Mouse (Mus musculus): ENCODE data around the gene Recql.

Recql gene

DNA sequence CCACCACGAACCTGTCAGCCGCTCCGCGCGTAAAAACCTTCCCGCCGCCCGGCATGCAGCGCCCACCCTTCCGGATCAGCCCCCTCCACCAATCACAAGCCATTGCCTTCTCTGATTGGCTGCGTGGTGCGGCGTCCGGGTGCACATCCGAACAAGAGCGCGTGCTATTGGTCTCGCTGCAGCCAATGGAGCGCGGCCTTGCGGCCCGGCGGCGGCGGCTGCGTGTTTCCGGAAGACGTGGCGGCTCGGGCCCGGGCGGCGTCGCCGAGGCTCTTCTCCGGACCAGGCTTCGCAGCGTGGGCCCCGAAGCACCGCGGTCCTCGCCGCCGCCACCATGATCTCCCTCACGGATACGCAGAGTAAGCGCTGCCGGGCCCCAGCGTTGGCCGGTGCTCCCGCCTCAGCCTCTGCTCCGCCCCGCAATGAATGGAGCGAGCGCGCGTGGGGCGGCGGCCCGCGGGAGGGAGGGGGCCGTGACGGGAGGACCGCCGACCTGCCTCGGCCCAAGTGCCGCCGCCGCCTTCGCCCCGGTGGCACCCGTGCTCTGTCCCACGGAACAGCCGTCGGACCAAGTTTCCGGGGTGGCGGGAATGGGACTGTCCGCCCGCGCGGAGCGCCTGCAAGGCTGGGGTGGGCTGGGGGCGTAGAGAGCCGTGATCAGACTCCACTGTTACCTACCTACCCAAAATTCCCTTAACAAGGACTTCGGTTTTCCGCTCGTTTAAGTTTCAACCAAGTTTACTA lies at the start of gene Recql, which contains the start of gene Golt1b:
TSS of gene Recql (minus strand) at position 77 of the 744 bp plus-strand sequence.
TSS of gene Golt1b (plus strand) at position 211 of the 744 bp plus-strand sequence.
- peak; percentile 97 for DNase-seq (ENCODE audit: low read depth, low spot score)

DNA sequence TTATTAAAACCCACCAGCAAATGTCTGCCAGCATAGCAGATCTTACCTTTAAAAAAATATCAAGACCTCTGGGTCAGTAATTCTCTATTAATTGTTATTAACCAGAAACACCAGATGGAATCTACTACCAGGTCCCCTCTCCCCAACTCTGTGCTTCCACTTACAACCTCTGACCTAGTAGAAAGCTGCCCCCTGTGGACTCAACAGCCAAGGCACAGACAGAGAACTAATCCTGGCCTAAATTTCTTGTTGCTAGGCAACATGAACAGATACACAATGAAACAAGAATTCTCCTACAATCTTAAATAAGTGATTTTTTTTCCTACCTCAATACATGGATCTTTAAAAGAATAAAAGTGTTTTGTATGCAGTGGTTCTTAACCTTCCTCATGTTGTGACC lies 42.2 kb upstream of the Recql start:
- no peak for DNase-seq (ENCODE audit: low read depth, low spot score)

DNA sequence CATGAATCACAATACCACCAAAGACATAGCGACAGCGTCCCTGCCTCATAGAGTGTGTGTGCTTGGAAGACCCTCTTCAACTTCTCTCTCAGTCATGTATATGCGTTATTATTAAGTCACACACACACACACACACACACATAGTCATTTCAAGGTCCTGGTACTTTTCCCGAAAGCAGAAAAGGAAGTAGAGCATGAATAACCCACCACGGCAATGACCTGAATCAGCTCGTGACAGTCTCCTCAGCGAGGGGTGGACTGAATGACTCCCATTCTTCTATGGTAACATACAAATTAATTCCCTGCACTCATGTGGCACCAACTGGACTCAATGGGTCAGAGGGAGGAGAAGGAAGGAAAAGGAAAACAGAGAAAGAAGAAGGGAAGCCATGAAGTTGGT lies 38.1 kb upstream of the Recql start:
- no peak for DNase-seq (ENCODE audit: low read depth, low spot score)

DNA sequence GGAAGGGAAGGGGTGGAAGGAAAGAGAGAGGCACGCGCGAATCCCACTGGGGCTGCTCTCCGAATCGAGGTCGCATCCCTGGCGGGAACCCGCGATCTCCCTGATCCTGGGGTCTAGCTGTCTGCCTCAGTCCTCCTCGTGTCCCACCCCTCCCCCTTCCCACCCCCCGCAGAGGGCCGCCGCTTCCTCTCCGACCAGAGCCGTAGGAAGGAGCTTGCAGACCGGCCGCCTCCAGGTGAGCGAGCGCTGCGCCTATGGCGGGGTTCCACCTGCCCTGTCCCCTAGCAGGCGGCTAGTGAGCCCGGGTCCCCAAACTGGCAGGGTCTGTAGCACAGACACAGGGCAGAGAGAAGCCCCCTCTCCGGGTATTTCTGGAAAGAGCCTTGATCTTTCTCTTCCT lies 27.7 kb upstream of the Recql start:
- no peak for DNase-seq (ENCODE audit: low read depth, low spot score)

DNA sequence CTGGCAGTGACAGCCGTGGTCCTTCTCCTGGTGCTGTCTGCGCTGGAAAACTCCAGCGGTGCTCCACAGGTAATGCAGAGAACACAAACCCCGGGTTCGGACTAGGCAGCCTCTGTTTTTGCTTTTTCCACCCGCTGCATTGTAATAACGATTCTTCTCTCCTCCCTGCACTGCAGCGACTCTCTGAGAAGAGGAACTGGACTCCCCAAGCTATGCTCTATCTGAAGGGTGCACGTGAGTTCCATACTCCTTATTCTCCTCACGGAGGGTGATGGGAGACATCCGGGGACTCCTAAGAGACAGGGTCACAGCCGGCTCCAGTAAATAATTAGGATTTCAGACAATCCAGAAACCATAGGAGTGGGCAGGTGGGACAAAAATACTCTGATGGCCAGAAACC lies 27.0 kb upstream of the Recql start:
- no peak for DNase-seq (ENCODE audit: low read depth, low spot score)

DNA sequence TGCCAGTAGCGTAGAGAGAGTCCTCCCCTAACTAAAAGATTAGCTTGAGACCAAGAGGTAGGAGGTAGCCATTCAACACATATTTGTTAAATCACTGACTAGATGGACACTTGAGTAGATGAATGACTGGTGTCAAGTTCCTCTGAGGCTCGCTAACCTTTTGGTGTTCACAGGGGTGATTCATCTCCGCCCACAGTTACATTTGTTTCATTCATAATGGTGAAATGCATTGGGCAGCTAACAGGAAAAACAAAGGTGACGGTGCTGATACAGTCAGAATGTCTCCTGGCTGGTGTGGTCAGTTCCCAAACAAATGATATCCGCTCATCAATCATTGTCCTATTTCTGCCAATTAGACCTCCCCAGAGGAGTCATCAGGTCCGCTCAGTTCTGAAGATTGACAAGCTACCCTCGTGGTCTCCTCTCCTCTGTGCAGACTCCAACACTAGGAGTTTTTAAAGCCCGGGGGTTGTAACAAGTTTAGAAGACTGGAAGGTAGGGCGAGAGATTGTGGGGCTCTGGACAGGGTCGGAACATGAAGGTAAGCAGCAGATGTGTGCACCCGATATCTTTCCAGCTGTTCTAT lies 26.1 kb upstream of the Recql start, which contains the start of gene Spx:
TSS of gene Spx (plus strand) at position 536 of the 586 bp plus-strand sequence.
- DNase-seq (ENCODE audit: low read depth, low spot score): no peak

DNA sequence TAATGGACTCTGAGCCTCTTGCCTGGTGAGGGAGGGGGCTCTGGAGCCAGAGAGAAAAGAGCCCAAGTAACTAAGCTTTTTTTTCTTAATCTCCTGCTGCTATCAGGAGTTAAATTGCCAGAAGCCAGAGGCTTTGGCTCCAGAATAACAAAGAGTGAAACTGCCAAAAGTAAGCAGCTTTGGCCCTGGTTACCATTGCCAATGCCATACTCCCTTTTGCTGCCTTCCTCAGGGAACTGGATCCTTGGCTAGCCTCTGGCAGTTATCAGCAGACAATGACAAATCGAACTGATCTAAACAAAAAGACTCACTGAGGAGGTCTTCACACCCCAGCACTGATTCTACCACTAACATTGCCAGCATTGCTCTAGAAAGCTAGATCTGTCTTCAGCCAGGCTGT lies 24.3 kb upstream of the Recql start:
- no peak for DNase-seq (ENCODE audit: low read depth, low spot score)

DNA sequence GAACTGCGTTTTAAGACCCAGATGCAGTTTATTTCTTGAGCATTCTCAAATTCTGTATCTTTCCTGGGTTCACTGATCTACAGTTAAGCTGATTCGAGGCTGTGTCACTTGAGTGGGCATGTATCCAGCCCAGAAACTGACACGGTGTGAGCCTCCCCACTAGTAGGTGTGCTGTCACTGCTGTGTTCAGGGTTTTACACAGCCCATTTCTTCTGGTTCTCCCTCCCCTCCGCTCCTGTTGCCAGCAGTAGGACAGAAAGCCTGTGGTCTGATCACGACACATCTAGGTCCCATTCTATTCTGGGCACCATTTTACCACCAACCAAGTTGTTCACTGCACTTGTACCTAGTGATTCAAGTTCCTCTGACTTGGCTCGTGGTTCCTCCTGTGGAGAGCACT lies 8.9 kb upstream of the Recql start:
- DNase-seq (ENCODE audit: low read depth, low spot score): no peak

DNA sequence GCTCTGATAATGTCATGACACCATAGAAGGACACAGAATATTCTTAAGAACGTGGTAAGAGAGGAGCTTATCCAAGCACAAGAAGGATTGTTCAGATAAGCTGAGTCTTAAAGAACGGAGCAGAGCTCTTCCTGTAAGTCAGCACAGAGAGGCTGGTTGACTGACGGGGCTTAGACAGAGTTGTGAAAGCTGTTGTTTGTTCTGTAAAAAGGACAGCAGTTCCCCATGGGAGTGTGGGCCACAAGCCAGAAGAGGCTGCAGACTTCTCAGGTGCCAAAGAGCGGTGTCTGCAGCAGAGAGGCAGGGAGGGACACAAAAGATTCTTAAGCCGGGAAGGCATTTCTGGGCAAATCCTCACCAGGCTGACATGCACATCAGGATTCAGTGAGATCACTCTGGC lies 7.8 kb upstream of the Recql start:
- no peak for DNase-seq (ENCODE audit: low read depth, low spot score)

DNA sequence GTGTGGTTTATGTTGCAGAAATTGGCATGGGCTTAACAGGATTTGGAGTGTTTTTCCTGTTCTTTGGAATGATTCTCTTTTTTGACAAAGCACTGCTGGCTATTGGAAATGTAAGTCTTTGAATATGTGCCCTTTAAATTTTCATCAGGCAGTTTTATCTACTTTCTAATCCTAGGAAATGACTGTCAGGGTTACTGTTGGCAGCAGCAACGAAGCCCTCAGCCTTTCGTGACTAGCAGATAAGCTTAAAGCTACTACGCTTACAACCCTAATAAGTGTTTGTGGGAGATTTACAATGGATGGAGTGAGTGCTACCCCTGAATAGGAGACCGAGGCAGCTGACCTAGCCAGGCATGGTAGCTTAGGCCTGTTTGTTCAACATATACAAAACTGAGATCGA lies 5.4 kb upstream of the Recql start:
- DNase-seq (ENCODE audit: low read depth, low spot score): no peak

DNA sequence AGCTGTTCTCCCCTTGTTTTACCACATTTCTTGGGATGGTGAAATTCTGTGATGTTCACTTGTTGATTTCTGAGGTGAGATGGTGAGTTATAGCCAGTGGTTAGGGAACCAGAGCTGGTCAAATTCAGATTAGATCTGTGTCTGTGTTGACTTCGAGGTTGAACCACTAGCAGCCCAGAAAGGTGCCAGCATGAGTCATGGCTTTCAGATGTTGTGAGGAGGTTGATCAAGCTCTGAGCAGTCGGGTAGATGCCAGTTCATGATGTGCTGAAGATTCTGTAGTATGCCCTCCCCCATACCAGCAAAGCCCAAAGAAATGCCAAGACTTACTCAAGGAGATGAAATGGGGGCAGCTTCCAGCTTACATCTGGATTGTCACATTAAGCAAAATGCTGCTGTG lies 2.2 kb upstream of the Recql start:
- no peak for DNase-seq (ENCODE audit: low read depth, low spot score)

DNA sequence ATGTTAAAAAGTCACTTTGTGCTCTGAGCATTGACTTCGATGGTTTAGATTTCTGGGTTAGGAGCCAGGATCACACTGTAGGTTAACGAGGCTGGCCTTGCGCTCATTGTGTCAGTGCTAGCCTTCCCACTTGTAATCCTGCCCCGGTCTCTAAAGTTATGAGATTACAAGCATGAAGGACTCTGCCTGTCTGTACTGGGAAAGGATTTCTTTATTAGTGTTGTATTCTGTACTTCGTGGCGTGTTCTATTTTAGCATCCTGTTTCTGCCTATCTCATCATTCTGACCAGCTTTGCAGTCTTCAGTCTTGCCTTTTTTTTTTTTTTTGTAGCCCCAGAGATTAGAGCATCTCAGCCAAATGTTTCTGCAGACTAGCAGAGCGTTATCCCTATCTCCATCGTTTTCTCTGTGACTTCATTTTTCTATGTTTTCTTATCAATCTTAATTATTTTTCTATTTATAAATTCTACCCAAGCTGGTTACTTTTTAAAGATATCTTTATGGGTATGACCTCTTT lies 926 bp upstream of the Recql start:
- DNase-seq (ENCODE audit: low read depth, low spot score): no peak

DNA sequence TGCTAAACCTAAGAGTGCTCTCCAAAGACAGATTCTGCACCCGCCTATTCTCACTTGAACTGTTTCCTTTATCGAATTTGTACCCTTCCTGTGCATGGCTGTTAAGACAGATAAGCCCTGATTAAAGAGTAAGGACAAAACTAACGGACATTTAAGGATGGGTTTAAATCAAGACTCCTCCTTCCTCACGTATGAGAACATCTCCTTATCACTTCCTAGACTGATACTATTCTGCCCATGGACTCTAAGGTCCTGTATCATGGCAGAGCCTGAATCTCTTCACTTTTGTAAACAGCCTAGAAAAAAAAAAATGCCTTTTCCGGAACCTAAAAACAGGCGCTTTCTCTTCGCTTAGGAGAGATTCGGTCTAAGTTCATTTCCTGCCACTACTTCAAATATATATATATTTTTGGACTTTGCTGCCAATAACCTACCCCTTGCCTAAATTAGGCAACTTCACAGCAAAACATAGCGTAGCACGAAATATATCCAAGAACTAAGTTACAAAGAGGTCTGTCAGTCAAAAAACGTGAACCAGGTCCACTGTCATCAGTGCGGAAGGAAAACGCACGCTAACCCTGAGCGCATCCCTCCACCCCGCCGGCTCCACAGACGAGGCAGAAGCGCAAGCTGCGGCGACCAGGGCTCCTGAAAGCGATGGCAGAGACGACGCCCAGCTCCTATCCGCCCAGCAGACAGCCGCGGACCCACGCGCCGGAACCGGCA lies 439 bp downstream of the Recql start:
- DNase-seq (ENCODE audit: low read depth, low spot score): no peak

DNA sequence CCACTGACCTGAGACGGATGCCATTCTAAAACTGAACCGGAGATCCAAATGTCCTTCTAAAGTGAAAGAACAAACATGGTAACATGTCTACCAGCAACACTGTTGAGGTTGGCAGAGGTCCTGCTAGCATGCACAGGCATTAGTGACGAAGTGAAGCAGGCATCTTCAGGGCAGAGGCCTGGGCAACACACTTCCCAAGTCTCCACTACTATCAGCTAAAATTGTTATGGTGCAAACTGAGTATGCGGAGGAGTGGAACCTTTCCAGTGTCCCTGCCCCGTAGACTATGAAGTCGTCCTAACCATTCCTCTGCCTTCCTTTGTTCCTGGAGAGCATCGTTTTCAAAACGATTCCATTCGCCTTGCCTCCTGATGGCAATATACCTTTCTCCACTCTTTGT lies 2.4 kb downstream of the Recql start:
- no peak for DNase-seq (ENCODE audit: low read depth, low spot score)

DNA sequence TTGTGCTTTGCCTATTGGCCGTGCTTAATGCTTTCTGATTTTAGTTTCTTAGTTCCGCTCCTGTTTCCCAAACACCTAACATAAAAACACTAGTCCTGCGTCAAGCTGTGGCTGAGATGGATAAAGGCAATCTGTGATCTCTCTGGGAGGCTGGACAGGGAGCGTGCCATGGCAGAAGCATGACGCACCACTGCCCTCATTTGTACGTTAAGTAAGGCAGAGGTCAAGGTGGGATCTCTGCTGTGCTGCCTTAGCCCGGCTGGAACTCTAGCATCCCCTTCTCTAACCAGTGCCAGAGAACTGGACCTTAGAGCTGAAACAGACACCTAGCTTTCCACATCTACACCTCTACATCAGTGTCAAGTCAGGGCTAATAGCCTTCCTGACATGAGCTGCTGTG lies 5.3 kb downstream of the Recql start:
- no peak for DNase-seq (ENCODE audit: low read depth, low spot score)

DNA sequence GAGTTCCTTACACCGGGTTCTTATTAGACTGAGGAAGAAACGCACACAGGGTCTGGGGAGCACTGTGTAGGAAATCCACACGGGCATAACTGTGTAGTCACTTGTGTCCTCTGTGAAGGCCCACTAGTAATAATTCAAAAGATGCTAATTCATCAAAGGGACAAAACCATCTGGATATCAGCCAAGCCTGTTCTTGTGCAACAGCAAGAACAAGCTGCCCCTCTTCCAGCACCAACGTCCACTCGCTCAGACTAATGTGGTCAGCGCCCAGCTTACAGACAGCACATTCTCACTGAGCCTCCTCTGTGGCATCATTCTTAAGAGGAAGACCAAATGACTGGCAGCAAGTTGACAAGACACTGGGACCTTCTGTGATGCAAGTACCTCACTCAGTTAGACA lies 6.9 kb downstream of the Recql start:
- DNase-seq (ENCODE audit: low read depth, low spot score): no peak

DNA sequence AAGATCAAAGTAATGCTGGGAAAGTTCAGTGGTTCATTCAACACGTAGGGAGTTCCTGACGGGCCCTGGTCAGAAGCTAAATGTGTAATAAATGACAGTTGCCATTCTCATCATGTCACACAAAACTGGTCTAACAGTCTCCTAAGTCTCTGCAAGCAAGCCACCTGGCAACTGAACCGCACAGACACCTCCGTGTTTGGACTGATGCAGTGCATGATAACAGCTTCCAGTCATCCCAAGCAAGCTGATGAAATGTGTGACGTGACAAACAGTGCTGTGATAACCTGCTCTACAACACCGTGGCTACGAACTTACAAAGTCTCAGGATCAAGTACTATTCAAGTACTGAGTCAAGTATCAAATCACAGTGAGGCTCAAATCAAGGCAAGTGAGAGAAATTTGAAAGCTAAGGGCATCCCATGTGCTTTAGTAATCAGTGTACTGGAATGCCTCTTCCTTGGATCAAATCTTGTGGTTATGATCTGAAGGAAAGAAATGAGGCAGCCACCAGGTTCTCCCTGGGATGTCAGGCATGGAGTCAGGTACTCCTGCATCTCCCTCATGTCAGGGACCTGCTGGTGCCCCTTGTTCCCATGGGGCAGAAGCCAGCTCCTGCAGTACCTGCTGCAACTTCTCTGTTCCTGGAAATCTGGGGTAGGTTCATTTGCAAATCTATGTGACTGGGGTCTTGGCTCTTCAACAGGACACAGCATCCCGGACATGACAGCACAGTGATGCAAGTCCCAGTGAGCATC lies 8.1 kb downstream of the Recql start:
- no peak for DNase-seq (ENCODE audit: low read depth, low spot score)

DNA sequence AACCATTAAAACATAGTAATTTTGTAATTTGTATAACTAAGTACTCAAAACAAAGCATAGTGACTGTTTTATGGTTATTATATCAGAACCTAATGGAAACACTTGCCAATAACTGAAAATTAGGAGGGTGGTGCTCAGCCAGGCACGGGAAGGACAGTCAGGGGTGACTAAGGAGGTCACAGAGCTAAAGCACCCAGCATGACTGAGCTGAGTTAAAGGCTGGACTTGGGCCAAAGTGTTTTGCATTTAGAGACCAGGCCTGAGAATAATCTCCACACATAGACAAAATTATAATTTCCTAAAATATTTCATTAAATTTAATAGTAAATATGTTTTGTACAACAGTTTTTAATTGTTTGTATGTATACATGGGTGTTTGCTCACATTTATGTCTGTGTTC lies 9.8 kb downstream of the Recql start:
- DNase-seq (ENCODE audit: low read depth, low spot score): no peak

DNA sequence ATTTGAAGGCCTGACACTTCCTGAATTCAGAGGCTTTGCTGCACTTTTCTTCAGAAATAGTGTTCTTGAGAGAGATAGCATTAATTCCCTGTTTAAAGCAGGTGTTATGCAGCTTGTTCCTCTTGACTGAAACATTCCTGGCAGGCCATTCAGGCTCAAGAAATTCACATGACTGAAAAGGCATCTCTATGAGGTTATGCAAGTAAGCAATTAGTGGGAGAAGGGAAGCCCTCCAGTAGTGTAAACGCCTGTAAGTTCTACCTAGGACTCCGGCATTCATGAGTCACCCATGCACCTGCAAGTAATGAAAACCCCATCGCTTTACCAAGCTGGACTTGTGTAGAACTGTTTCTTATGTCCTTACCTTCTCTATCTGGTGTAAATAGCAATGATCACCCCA lies 17.3 kb downstream of the Recql start:
- DNase-seq (ENCODE audit: low read depth, low spot score): no peak

DNA sequence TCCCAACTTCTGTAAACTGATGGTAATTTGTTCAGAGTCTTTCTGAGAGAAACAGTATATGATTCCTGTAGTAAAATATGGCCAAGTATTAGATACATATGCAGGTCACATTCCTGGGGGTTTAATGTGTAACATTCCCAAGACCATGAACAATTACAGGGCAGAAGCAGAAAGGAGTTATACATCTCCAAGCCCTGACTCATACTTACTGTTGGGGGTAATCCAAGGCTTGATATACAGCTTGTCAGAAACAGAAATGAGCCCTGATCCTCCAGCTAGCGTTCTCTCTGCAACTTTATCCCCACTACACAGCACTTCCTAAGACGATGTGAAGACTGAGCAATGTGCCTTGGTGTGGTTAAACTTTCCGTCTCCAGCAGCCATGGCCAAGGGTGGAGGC lies 19.3 kb downstream of the Recql start:
- no peak for DNase-seq (ENCODE audit: low read depth, low spot score)

DNA sequence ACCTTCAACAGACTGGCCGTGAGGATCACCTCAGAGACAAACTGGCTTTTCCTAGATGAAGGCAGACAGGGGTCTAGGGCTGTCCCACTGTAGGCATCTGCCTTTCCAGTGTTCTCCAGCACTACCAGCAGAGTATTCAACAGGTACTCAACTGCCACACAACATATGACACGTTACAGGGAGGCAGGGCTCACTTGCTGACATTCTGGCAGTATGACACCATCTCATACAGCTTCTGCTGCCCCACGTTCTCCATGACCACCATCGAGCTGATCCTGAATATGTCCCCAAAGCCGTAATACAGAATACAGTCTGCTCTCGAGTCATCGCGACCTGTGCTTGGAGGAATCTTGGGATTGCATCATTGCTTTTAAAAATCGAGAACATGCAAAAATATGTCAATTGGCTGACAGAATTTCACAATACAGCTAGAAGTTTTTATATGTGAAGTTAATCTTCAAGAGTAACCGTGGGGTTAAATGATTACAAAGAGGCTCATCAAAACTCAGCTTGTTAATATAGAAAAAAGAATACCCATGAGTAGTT lies 20.3 kb downstream of the Recql start:
- no peak for DNase-seq (ENCODE audit: low read depth, low spot score)
